Mouse (Mus musculus): Measurements from ENCODE around the gene Vdac2.

- TF ChIP-seq TAL1 (IDR thresholded peaks at IDR 0.05; ENCODE audit: low read length) (no peak), GATA1 (IDR thresholded peaks at IDR 0.05; ENCODE audit: low read length) (no peak)
Observed at GRCm38 (mm10) chr14:21825786-21826491, 901 bp downstream of the Vdac2 start.
